20 mouse cellular contexts compared by ENCODE assay signal in the genomic region with DNA sequence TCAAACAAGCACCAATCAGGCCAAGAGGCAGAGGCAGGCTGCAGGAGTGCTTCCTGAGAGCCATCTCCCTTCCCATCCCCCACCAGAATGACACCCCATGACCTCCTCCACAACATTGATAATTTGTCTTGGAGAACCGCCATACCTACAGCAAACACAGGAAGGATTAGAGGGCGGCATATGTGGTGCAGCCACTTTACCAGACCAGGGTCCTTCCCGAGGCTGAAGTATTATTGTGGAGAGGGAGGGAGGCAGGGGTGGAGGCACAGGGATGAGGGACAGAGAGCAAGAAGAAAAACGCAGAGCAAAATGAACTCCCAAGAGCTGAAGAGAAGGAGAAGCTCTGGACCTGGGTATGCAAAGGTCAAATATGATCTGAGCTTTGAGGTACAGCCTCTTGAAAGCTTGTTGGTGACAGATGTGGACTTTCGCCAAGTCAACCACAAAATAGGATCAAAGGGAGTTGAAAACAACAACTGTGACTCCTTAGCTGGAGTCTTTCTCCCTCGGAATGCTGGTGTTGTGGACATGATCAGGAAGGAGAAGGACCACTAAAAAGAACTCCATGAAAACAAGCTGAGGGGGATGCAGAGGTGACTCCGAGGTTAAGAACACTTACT. TPM values are rescaled to one million over a fixed set of nuclear protein-coding genes. Genes with fewer than 3 reads are reported as not detected.
DNase-seq lines count a peak whose midpoint lies in the region; ATAC-seq and TF ChIP-seq lines count a peak whose summit lies in the region.
"Had no signal": no experiment of that assay in that cellular context is flagged by ENCODE, and none has a peak within 500 bp of the region (broad histone marks: within the 10 kb centered on the region; RNA-seq: fewer than 3 reads in every experiment).

No protein-coding gene starts in this region.

- no peak for TF ChIP-seq POLR2A in thymus, adult 2 months (IDR thresholded peaks at IDR 0.05; ENCODE audit: control insufficient read depth, extremely low read depth, insufficient read depth, low read length, poor library complexity)

- intact Hi-C loops in heart, postnatal 25 days (cut with DNase I), result no loop called here

- no peak for TF ChIP-seq CTCF in thymus, adult 2 months (IDR thresholded peaks at IDR 0.05; ENCODE audit: borderline replicate concordance, control insufficient read depth, extremely low read depth, insufficient read depth, low read length, poor library complexity)

- no peak overlapping the region for H3K4me3 ChIP-seq in kidney, embryonic 15.5 days (replicated peaks)
- H3K4me3 ChIP-seq in hindbrain, embryonic 16.5 days (ENCODE audit: low read length), result no peak overlapping the region
- no peak overlapping the region for H3K4me3 ChIP-seq in thymus, adult 2 months (ENCODE audit: control insufficient read depth, insufficient read depth, low read length)
- H3K4me3 ChIP-seq: erythroblast, embryonic 14.5 days; intestine, embryonic 15.5 days; layer of hippocampus, adult 2 months; liver, embryonic 13.5 days had no signal

- no peaks in the 10 kb centered on the region for H3K9me3 ChIP-seq in kidney, embryonic 15.5 days (replicated peaks)
- no peaks in the 10 kb centered on the region for H3K9me3 ChIP-seq in hindbrain, embryonic 16.5 days (ENCODE audit: control insufficient read depth, low read length)
- H3K9me3 ChIP-seq: intestine, embryonic 15.5 days; liver, embryonic 13.5 days had no signal

- no peak overlapping the region for H3K4me2 ChIP-seq in kidney, embryonic 15.5 days
- no peak overlapping the region for H3K4me2 ChIP-seq in hindbrain, embryonic 16.5 days (ENCODE audit: low read length)
- H3K4me2 ChIP-seq: intestine, embryonic 15.5 days; liver, embryonic 13.5 days had no signal

- no peaks in the 10 kb centered on the region for H3K27me3 ChIP-seq in kidney, embryonic 15.5 days
- no peaks in the 10 kb centered on the region for H3K27me3 ChIP-seq in hindbrain, embryonic 16.5 days (replicated peaks; ENCODE audit: control insufficient read depth, insufficient read depth, low read length)
- no peaks in the 10 kb centered on the region for H3K27me3 ChIP-seq in thymus, adult 2 months (ENCODE audit: control insufficient read depth, insufficient read depth, low read length)
- H3K27me3 ChIP-seq: intestine, embryonic 15.5 days; liver, embryonic 13.5 days had no signal

- no peak overlapping the region for H3K9ac ChIP-seq in kidney, embryonic 15.5 days
- H3K9ac ChIP-seq in hindbrain, embryonic 16.5 days (ENCODE audit: low read depth, low read length), result no peak overlapping the region
- H3K9ac ChIP-seq: intestine, embryonic 15.5 days; liver, embryonic 13.5 days had no signal

- H3K4me1 ChIP-seq in kidney, embryonic 15.5 days, result peaks cover 7% of the 10 kb centered on the region
- peaks cover 5% of the 10 kb centered on the region; the same call in 1 of the 2 replicates for H3K4me1 ChIP-seq in hindbrain, embryonic 16.5 days (ENCODE audit: control insufficient read depth, insufficient read depth, low read depth, low read length)
- H3K4me1 ChIP-seq in thymus, adult 2 months (replicated peaks; ENCODE audit: control insufficient read depth, insufficient read depth, low read length), result no peaks in the 10 kb centered on the region
- H3K4me1 ChIP-seq: liver, embryonic 13.5 days had no signal

- H3K27ac ChIP-seq in kidney, embryonic 15.5 days, result no peak overlapping the region
- H3K27ac ChIP-seq in hindbrain, embryonic 16.5 days (ENCODE audit: low read depth, low read length), result peak overlapping the region; percentile 31; the same call in 1 of the 2 replicates
- no peak overlapping the region for H3K27ac ChIP-seq in thymus, adult 2 months (ENCODE audit: control insufficient read depth, insufficient read depth, low read length)
- H3K27ac ChIP-seq: intestine, embryonic 15.5 days; kidney, postnatal 0 days; layer of hippocampus, adult 2 months; liver, embryonic 13.5 days had no signal

- H3K36me3 ChIP-seq in kidney, embryonic 15.5 days, result no peaks in the 10 kb centered on the region
- no peaks in the 10 kb centered on the region for H3K36me3 ChIP-seq in hindbrain, embryonic 16.5 days (ENCODE audit: control insufficient read depth, insufficient read depth, low read length)
- no peaks in the 10 kb centered on the region for H3K36me3 ChIP-seq in thymus, adult 2 months (ENCODE audit: control insufficient read depth, insufficient read depth, low read length)
- H3K36me3 ChIP-seq: G1E; intestine, embryonic 15.5 days; liver, embryonic 13.5 days had no signal

- ATAC-seq in kidney, embryonic 15.5 days (replicated peaks; ENCODE audit: low FRiP score), result 0 out of 2 replicates have a peak, but pooled peaks have one; percentile 40
- no peak for ATAC-seq in hindbrain, embryonic 16.5 days
- ATAC-seq: CD4-positive, CD25-positive, alpha-beta regulatory T cell, adult 4 months had no signal

- no peak for DNase-seq in kidney, postnatal 4 days
- DNase-seq in 3T3-L1 (ENCODE audit: low read depth, low spot score), result peak; percentile 63
- DNase-seq in Muller cell, postnatal 12 days (ENCODE audit: inconsistent ontology term), result peak; percentile 8
- no peak for DNase-seq in heart, postnatal 25 days (ENCODE audit: low spot score)
- DNase-seq in thymus, adult 2 months, result no peak
- DNase-seq: adrenal gland, adult 2 months; cerebellum, adult 9-11 months; gastrocnemius, postnatal 25 days; liver, embryonic 13.5 days; lung, postnatal 14 days; right cerebral cortex, postnatal 25 days; thymus, postnatal 14 days had no signal

- 44% methylated on average over 7 of the region's 7 CpGs for WGBS in kidney, embryonic 15.5 days
- 39% methylated on average over 7 of the region's 7 CpGs for WGBS in hindbrain, embryonic 16.5 days
- 75% methylated on average over 7 of the region's 7 CpGs for WGBS in thymus, adult 2 months

RNA-seq across cellular contexts. Expression of gene Sox9, which starts 36.7 kb away (rescaled TPM):
- 36.2 and 37.9 TPM in 2 replicates for polyA plus RNA-seq in kidney, embryonic 15.5 days (2015; fragmentation: Nextera tagmentation; extraction: Ambion mirVana)
- polyA plus RNA-seq in hindbrain, embryonic 16.5 days (2015; fragmentation: Nextera tagmentation; extraction: Ambion mirVana), result 46.1 and 53.2 TPM in 2 replicates
- 1 to 10 TPM; 2.2 to 2.6 TPM for total RNA-seq in heart, postnatal 25 days (2021)
- 7.1 and 8.5 TPM in 2 replicates for polyA plus RNA-seq in thymus, adult 2 months (2012; rRNA removed)
- polyA plus RNA-seq: CD4-positive, CD25-positive, alpha-beta regulatory T cell, adult 4 months; erythroblast, embryonic 14.5 days; G1E had no signal

Comparison
In these comparisons a context has a peak if more than half of its experiments do, and no peak if none do; other contexts are left out.
1. DNase-seq: peak in 3T3-L1 (single experiment) and Muller cell, postnatal 12 days (single experiment); none in kidney, postnatal 4 days (0 of 2), heart, postnatal 25 days (single experiment) and thymus, adult 2 months (single experiment).